Mouse (Mus musculus) layer of hippocampus, adult 2 months (tissue): ENCODE measurements around the gene Efcab3. TPM values are rescaled to one million over a fixed set of nuclear protein-coding genes. Genes with fewer than 3 reads are reported as not detected.
"Not testable (repeated sequence)": the region's sequence is repeated elsewhere in the genome, so short reads cannot be mapped to it uniquely, and the experiment has no call there.

Experiments
- DNase-seq, 2 experiments: peaks; one replicate each; pipeline ENCODE4 v3.0.0; 2022; ENCODE audit warnings: low spot score in 2 of 2
- H3K27ac ChIP-seq: fragments of 200-600 bp; 2 replicates; pipeline ENCODE4 v1.8.1; 2022
- H3K4me3 ChIP-seq: fragments of 200-600 bp; 2 replicates; pipeline ENCODE4 v1.8.1; 2022; ENCODE audit warnings: mild to moderate bottlenecking
- CTCF ChIP-seq: fragments of 200-600 bp; conservative IDR thresholded peaks from 2 replicates; pipeline ENCODE4 v1.8.1; 2022; ENCODE audit warnings: antibody characterized with exemption, mild to moderate bottlenecking, moderate library complexity
- long read RNA-seq, 2 experiments: library from polyadenylated mRNA; stranded (forward); transcript quantifications; one replicate each; pipeline ENCODE4 v2.0.0; 2021; ENCODE audit warnings: borderline mapping rate in 2 of 2
- total RNA-seq, 2 experiments: library from RNA; stranded (reverse); gene quantifications; 2 replicates each; pipeline ENCODE4 v1.2.3; 2021

Gene Efcab3
- not detected for total RNA-seq
- long read RNA-seq, experiment 1: 0 reads
- long read RNA-seq, experiment 2: 0 reads

DNA sequence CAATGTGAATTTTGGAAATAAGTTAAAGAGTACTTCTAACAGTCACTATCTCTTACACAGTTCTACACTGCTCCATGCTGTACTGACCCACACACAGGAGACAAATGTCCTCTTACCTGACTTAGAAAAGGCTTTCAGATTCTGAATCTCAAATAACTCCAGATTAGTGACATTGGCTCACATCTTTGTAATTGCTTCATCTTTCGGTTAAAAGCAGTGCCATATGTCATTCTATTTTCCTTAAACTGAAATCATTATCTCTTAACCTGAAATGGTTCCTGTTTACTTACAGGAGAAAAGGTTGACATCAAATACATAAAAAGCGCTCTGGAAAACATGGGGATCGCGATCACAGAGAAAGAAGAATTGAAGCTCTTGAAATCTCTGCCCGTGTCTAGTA, at the start of gene Efcab3:
Gene Efcab3, plus strand, starts transcription at position 301 of the 400 bp plus-strand sequence.
- no peak for TF ChIP-seq CTCF
- DNase-seq: no peak
- Histone ChIP-seq H3K4me3 (no peak within 1 kb of the TSS), H3K27ac (no peak within 1 kb of the TSS)

DNA sequence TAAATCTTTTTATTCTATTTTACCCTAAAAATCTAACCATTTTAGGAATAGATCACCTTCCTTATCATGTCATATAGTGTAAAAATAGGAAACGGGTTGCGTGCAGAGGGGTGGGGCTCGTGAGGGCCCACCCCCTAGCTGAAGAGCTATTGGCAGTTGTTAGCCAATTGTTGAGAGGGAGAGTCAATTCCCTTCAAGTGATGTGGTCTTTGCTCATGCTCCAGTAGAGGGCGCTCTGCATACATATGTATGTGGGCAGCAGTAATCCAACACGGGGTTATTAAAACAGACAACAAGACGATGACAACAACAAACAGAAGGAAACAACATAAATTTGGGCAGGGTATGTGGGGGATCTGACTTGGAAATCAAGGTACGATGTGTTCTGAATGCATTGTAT, 42.3 kb upstream of the Efcab3 start:
- Histone ChIP-seq H3K4me3 (no peak overlapping the region), H3K27ac (no peak overlapping the region)
- TF ChIP-seq CTCF: peak; percentile 66
- no peak for DNase-seq

DNA sequence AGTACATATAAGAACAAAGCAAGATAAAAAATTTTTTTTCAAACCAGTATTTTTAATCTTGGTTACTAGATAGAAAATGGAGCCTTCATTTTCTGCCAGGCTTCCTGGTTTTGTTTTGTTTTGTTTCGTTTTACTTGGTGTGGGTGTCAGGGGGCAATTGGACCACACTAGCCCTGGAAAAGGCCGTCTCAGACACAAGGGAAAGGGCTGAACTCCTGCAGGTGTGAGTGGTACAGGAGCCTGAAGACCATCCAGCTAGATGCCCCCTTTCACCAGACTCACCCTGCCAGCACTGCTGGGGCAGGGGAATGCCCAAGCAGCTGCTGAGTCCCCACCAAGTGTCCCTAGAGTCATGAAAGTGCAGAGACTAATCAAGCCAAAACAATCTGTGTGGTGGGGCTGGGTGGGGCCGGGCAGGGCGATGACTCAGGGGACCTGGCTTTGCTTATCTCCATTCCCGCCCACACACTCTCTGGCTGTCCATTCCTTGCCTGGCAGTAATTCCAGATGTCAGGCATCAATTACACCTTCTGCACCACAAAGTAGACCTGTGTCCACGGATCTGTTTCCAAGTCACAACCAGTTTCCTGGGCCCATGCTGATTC, 34.5 kb upstream of the Efcab3 start:
- H3K4me3 ChIP-seq: no peak overlapping the region
- TF ChIP-seq CTCF: no peak
- no peak for DNase-seq
- H3K27ac ChIP-seq: no peak overlapping the region

DNA sequence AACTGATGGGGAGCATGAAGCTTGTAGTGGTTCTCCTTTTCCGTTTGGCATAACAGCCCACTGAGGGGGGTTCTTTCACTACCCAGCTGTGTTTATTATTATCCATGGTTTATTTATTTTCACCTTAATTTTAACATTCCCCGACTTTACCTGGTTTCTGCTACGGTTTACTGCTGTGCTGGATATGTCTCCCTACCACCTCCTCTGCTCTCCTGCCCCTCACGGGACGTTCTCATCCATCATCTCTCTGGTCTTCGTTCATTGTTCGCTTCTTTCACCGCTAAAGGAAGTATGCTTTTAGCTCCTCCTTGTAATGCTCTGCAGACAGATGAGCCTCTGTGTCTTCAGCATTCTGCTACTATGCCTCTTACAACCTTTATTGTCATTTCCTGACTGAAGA, 33.9 kb upstream of the Efcab3 start:
- DNase-seq: no peak

DNA sequence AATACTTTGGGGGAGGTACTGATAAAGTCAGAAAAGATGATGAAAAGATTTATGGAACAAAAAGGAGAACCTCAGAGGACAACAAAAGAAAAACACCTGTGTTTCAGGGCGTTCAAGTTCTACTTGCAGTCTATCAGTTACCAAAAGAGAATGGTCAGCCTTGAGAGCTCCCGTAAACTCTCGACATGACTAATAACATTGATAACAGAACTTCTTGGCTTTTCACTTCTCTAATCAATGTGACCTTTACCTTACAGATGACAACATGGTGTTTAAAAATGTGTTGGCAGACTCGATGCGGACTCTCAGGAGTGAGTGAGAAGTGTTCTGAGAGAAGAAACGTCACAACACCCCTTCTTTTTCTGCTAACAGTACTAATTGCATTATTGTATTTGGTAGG, 33.2 kb upstream of the Efcab3 start:
- TF ChIP-seq CTCF: no peak
- no peak for DNase-seq
- Histone ChIP-seq H3K4me3 (no peak overlapping the region), H3K27ac (no peak overlapping the region)

More for the DNA sequence above, 33.9 kb upstream of the Efcab3 start:
- Histone ChIP-seq H3K4me3 (no peak overlapping the region), H3K27ac (no peak overlapping the region)
- TF ChIP-seq CTCF: no peak

DNA sequence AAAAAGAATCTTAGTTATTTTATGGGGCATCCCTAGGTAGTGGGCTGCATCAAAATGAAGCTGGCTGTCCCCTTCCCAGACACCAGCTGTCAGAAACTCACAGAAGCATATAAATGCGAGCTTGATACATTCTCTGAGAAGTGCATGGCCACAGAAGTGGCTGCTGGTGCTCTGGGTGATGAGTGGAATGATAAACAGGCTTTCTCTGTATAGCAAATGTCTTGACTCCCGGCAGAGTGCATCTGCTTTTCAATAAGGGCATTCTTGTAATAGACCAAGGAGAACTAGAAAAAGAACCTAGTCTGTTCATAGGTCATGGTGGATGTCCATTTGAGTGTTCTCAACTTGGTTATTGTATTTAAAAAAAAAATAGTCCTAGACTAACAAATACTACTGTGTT, 32.3 kb upstream of the Efcab3 start:
- no peak for TF ChIP-seq CTCF
- Histone ChIP-seq H3K4me3 (no peak overlapping the region), H3K27ac (no peak overlapping the region)
- no peak for DNase-seq

DNA sequence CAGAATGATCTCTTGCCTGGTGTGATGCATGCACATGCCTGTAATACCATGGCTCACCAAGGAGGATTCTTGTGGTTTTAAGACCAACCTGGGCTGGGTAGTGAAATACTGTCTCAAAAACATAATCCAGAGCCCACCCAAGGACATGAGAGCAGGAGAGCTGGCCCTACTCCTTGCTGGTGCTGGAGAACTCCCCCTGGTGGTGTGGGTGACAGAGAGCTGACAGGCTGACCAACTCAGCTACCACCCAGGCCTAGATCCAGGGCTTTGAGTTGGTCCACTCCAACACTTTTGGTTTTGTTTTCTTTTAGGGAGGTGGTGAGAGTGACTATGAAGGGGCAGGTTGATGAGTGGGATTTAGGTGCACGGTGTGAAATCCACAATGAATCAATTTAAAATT, 28.3 kb upstream of the Efcab3 start:
- peak; percentile 26 for TF ChIP-seq CTCF
- no peak overlapping the region for H3K4me3 ChIP-seq
- no peak for DNase-seq
- H3K27ac ChIP-seq: no peak overlapping the region

DNA sequence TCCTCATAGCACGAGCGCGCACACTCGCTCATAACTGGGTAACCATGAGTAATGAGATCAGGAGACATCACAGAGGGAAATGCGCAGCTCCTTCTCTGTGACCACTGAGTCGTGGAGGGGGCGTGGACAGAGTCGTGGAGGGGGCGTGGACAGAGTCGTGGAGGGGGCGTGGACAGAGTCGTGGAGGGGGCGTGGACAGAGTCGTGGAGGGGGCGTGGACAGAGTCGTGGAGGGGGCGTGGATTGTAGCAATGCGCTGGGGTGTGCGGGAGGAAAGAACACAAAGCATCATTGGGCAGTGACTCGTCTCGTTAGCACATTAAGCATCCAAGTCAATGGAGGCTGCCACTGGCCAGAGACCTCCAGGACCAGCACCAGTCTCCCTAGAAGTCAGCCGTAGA, 49.1 kb downstream of the Efcab3 start:
- H3K4me3 ChIP-seq, DNase-seq, H3K27ac ChIP-seq: not testable (repeated sequence)

DNA sequence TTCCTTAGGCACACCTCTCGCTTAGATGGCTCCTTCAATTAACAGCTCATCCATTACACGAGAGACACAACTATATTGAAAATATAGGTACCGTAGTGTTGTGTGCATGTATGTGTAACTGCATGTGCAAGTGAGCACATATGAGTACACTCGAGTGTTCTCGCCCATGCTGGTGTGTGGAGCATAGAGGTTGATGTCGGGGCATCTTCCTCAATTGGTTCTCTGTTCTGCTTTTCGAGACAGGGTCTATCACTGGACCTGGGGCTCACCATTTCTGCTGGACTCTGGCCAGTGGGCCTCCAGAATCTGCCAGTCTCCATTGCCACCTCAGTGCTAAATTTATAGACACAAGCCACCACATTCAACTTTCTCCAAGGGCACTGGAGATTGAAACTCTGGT, 54.4 kb downstream of the Efcab3 start:
- no peak overlapping the region for H3K27ac ChIP-seq
- no peak for DNase-seq
- TF ChIP-seq CTCF: no peak
- no peak overlapping the region for H3K4me3 ChIP-seq

DNA sequence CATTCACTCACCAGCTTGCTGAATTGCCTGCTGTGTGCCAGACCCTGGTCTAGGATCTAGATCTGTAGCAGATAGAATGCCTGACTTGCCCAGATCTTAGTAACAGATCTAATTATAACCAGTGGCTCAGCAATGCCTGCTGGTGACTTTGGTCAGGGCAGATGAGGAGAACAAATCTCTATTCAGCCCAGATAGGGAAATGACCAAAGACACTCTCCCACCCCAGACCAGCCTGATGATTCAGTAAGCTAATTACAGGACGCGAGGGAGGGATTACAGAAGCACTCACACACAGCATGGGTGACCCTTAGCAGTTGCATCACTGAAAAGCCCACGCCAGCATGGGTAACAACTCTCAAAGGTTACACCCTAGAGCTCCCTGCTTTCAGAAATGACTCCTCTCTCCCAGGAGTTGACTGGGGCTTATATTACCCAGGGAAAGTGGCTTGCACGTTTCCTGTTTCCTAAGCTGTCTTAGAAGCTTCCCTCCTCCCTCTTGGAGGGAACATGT, 57.2 kb downstream of the Efcab3 start:
- no peak overlapping the region for H3K4me3 ChIP-seq
- no peak for TF ChIP-seq CTCF
- no peak overlapping the region for H3K27ac ChIP-seq
- no peak for DNase-seq

DNA sequence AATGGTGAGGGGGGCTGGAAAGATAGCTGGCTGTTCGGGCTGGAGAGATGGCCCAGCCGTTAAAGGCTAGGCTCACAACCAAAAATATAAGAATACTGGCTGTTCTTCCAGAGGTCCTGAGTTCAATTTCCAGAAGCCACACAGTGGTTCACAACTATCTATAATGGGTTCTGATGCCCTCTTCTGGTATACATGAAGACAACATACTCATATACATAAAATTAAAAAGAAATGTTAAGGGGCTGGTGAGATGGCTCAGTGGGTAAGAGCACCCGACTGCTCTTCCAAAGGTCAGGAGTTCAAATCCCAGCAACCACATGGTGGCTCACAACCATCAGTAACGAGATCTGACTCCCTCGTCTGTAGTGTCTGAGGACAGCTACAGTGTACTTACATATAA, 58.4 kb downstream of the Efcab3 start:
- H3K4me3 ChIP-seq, H3K27ac ChIP-seq, DNase-seq: not testable (repeated sequence)
- peak; percentile 53 for TF ChIP-seq CTCF

DNA sequence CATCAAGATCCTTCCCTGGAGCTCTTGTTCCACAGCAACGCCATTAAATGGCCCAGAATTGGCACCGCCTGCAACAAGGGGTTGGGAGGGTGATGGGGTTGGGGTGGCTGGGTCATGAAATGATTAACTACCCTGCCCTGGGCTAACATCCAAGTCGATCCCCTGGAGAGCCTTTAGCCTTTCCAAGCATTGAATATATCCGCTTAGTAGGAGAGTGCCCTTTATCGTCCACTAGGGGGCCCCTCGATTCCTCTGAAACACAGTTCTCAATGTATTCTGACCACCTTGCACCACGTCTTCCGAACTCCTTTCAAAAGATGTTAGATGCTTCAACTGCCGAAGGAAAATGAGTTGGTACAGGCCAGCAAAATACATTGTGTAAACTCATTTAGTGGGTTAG, 60.6 kb downstream of the Efcab3 start:
- Histone ChIP-seq H3K4me3 (no peak overlapping the region), H3K27ac (no peak overlapping the region)
- no peak for DNase-seq
- TF ChIP-seq CTCF: peak; percentile 76

DNA sequence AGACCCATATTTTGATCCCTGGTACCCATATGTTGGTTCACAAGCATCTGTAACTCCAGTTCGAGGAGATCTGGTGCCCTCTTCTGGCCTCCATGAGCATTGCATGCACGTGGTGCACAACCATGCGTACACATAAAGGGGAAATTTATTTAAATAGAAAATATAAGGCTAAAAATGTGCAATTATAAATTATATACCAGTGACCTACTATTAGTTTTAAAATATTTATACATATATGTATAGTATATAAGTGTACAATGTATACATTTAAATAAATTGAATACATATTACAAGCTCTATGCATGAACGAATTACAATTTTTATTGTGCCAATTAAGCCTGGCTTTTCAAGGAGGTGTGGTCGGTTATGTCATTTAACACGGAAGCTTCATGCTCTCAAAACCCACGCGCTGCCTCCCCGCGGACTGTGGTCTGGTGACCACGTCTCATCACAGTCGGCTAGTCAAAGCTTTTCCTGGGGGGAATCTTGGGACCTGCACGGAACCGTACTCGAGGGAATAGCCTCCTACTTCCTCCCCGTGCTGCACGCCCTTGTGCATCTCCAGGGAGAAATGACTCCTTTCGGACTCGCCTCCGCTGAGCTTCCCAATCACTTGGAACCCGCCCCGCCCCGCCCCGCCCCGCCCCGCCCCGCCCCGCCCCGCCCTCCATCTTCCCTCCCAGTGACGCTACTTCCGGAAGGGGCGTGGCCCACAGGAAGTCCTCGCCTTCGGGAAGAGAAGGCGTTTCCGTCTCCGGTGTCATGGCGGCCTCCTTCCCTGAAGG, 62.5 kb downstream of the Efcab3 start, which contains the start of gene Mettl2:
Gene Mettl2, plus strand, starts transcription at position 691 of the 785 bp plus-strand sequence.
- H3K4me3 ChIP-seq: peak within 1 kb of the TSS; percentile 91
- peak; percentile 81 to 86 for DNase-seq
- H3K27ac ChIP-seq: peak within 1 kb of the TSS; percentile 90
- TF ChIP-seq CTCF: peak; percentile 84
